Comparison of ENCODE assay signal across 27 mouse cellular contexts in the genomic region with DNA sequence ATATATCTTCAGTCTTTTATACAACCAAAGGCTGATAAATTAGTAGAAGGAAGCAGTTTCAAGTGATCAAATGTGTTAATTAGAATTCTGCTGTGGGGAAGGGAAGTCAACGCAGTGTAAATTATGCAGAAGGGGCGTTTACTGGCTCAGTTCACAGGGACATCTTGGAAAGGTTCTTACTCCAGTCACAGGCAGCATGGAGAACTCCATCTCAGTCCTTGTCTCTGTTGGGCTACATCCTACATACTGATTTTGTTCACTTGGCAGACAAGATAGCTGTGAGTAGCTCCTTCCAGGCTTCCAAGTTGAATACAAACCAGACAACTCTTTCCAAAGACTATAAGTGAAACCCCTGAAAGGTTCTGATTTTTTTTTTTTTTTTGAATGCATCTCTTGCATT.
DNase-seq lines count a peak whose midpoint lies in the region; ATAC-seq lines count a peak whose summit lies in the region.
"Had no signal": no experiment of that assay in that cellular context is flagged by ENCODE, and none has a peak within 500 bp of the region (broad histone marks: within the 10 kb centered on the region; RNA-seq: fewer than 3 reads in every experiment).

No protein-coding gene starts in this region.

- no peaks in the 10 kb centered on the region for H3K27me3 ChIP-seq in forebrain, embryonic 14.5 days (replicated peaks; ENCODE audit: control insufficient read depth, insufficient read depth, low read length)
- no peaks in the 10 kb centered on the region for H3K27me3 ChIP-seq in forebrain, embryonic 12.5 days
- H3K27me3 ChIP-seq: CH12.LX; heart, embryonic 12.5 days; heart, embryonic 15.5 days; hindbrain, embryonic 13.5 days; intestine, embryonic 15.5 days had no signal

- H3K36me3 ChIP-seq in forebrain, embryonic 14.5 days (ENCODE audit: control insufficient read depth, insufficient read depth, low read length): no peaks in the 10 kb centered on the region
- no peaks in the 10 kb centered on the region for H3K36me3 ChIP-seq in forebrain, embryonic 12.5 days (replicated peaks)
- H3K36me3 ChIP-seq: G1E; heart, embryonic 12.5 days; heart, embryonic 15.5 days; hindbrain, embryonic 10.5 days; hindbrain, embryonic 13.5 days; intestine, embryonic 15.5 days had no signal

- no peak overlapping the region for H3K4me3 ChIP-seq in forebrain, embryonic 14.5 days (ENCODE audit: low read depth, low read length)
- H3K4me3 ChIP-seq in forebrain, embryonic 12.5 days (replicated peaks): no peak overlapping the region
- H3K4me3 ChIP-seq: heart, embryonic 12.5 days; heart, embryonic 15.5 days; hindbrain, embryonic 10.5 days; hindbrain, embryonic 13.5 days; intestine, embryonic 15.5 days had no signal

- no peak overlapping the region for H3K9ac ChIP-seq in forebrain, embryonic 14.5 days (ENCODE audit: low read length)
- no peak overlapping the region for H3K9ac ChIP-seq in forebrain, embryonic 12.5 days
- H3K9ac ChIP-seq: heart, embryonic 12.5 days; heart, embryonic 15.5 days; hindbrain, embryonic 13.5 days; intestine, embryonic 15.5 days had no signal

- WGBS in forebrain, embryonic 14.5 days: 53% methylated on average over 2 of the region's 2 CpGs
- 85% methylated on average over 2 of the region's 2 CpGs for WGBS in forebrain, embryonic 12.5 days

- H3K9me3 ChIP-seq in forebrain, embryonic 14.5 days (replicated peaks; ENCODE audit: control insufficient read depth, low read length): no peaks in the 10 kb centered on the region
- no peaks in the 10 kb centered on the region for H3K9me3 ChIP-seq in forebrain, embryonic 12.5 days
- H3K9me3 ChIP-seq: G1E; heart, embryonic 12.5 days; heart, embryonic 15.5 days; hindbrain, embryonic 10.5 days; hindbrain, embryonic 13.5 days; intestine, embryonic 15.5 days had no signal

- H3K4me1 ChIP-seq in forebrain, embryonic 14.5 days (ENCODE audit: control insufficient read depth, insufficient read depth, low read length): no peaks in the 10 kb centered on the region
- no peaks in the 10 kb centered on the region for H3K4me1 ChIP-seq in forebrain, embryonic 12.5 days
- H3K4me1 ChIP-seq: heart, embryonic 12.5 days; heart, embryonic 15.5 days; hindbrain, embryonic 10.5 days; hindbrain, embryonic 13.5 days; intestine, embryonic 15.5 days had no signal

- peak; percentile 60 for DNase-seq in forebrain, embryonic 14.5 days (ENCODE audit: low spot score)
- peak; percentile 21 for DNase-seq in brain, adult 2 months (ENCODE audit: low read depth, low spot score)
- DNase-seq in brain, embryonic 18.5 days (ENCODE audit: low read depth, low spot score): peak; percentile 58
- no peak for DNase-seq in kidney, adult 9 months
- DNase-seq: adrenal gland, postnatal 10 days; adrenal gland, postnatal 36 days; B cell, adult 2 months; cerebellum, adult 18-20 months; cerebellum, adult 9-10 months; cerebellum, postnatal 14 days; gastrocnemius, postnatal 25 days; heart, adult 18-20 months; heart, postnatal 10 days; heart, postnatal 36 days; kidney, adult 11 months; kidney, adult 8-10 months had no signal

- no peak; the same call in 1 of the 2 replicates for ATAC-seq in forebrain, embryonic 14.5 days
- ATAC-seq in forebrain, embryonic 12.5 days (ENCODE audit: low FRiP score): no peak
- no peak for ATAC-seq in erythroblast, adult 5-6 weeks (replicated peaks; ENCODE audit: low FRiP score, poor library complexity, severe bottlenecking)
- ATAC-seq: hindbrain, embryonic 16.5 days; intestine, embryonic 15.5 days; Patski had no signal

- H3K4me2 ChIP-seq in forebrain, embryonic 14.5 days (ENCODE audit: low read length): no peak overlapping the region
- no peak overlapping the region for H3K4me2 ChIP-seq in forebrain, embryonic 12.5 days
- H3K4me2 ChIP-seq: heart, embryonic 12.5 days; heart, embryonic 15.5 days; hindbrain, embryonic 13.5 days; intestine, embryonic 15.5 days had no signal

- H3K27ac ChIP-seq in forebrain, embryonic 14.5 days (ENCODE audit: low read depth, low read length): no peak overlapping the region
- H3K27ac ChIP-seq in forebrain, embryonic 12.5 days: no peak overlapping the region
- H3K27ac ChIP-seq: heart, embryonic 15.5 days; hindbrain, embryonic 10.5 days; hindbrain, embryonic 13.5 days; intestine, embryonic 15.5 days had no signal
